Mouse (Mus musculus): Measurements from ENCODE around the gene Gstm3. TPM values are rescaled to one million over a fixed set of nuclear protein-coding genes. Genes with fewer than 3 reads are reported as not detected.
A peak's percentile ranks its signal among the peaks of the same experiment; 100 is the strongest.
"Not testable (repeated sequence)": the region's sequence is repeated elsewhere in the genome, so short reads cannot be mapped to it uniquely, and the experiment has no call there.

The Gstm3 gene
- total RNA-seq (2017), result not detected in 3 replicates

DNA sequence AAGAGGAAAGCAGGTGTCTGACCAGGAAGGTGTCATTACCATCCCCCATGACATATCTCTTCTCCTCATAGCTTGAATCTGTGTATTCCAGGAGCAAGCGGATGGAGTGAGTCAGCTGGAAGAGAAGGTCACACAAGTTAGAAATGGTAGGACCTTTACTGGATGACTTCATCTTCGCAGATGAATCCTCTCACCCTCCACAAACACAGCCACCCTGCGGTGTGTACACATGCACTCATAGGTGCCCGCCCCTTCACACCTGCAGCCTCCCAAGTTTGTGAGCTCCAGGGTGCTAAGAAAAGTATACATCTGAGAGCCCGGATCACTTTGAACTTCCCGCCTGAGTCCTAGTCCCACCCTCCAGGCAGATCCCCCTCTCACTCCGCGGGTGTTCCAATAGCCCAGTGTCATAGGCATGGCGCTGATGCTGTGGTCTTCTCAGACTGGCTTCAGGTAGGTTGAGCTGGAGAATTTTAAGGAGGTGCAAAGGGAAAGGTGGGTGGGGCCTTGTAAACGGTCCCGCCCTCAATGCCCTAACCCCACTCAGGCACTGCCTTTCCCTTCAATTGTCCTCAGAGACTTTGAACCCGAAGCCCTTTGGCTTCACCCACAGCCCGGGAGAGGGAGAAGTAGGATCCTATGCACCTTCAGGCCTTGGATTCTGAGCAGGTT lies at the start of gene Gstm3:
Gene Gstm3, minus strand, starts transcription at position 560 of the 672 bp plus-strand sequence.
- no peak for ATAC-seq (replicated peaks; ENCODE audit: insufficient number of reproducible peaks, low FRiP score, low TSS enrichment, poor library complexity, severe bottlenecking)

DNA sequence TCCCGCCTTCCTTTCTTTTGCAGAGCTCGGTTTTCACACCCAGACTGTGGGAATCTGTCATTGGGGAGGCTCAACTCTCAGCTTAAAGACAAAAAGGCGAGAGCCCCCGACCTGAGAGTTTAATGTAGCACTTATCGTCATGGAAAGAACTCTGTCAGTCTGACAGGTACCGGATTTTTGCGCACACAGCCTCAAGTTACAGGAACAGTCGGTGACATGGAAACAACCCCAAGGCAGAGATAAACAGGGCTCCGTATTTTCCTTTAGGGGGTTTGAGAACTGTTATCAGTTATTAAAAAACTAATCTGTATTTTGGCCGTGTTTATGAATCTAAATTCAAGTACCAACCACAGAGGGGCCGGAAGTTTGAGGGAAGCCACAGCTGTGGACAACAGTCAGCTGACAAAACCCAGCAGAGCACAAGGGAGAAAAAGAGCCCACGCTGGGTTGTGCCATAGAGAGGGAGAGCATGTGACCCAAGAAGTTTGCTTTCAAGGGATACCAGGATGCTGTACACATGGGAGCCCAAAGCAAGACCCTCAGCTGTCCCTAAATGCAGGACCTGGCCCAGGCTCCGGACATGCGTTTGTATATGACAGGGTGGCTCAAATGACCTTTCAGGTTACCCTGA lies 49.2 kb upstream of the Gstm3 start:
- ATAC-seq (replicated peaks; ENCODE audit: insufficient number of reproducible peaks, low FRiP score, low TSS enrichment, poor library complexity, severe bottlenecking), result no peak

DNA sequence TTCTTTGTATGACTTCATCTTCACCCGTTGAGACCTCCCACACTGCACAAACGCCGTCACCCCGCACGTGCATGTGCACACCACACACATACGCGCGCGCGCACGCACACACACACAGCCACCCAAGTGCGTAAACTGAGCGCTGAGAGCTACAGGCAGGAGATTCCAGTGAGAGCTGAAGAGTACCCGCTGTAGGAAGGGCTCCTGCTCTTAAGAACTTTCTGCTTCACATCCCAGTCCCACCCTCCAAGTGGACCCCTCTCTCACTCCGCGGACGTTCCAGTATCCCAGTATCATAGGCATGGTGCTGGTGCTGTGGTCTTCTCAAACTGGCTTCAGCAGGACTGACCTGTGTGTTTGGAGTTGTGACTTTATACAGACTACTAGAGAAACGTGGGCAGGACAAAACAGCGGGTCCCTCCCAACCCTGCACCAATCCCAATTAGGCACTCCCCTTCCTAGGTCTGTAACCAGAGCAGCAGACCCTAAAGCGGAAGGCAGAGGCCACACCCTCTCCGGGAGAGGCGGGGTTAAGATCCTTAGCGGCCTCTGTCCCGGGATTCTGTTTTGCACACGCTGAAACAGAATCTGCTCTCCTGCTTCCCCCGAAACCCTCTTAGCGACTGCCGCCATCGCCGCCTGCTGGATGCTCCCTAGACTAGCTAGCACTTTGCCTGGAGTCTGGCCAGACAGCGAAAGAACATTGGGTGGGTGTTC lies 48.5 kb upstream of the Gstm3 start, which contains the start of gene Gstm1:
Gene Gstm1, minus strand, starts transcription at position 501 of the 717 bp plus-strand sequence.
- ATAC-seq (replicated peaks; ENCODE audit: insufficient number of reproducible peaks, low FRiP score, low TSS enrichment, poor library complexity, severe bottlenecking), result peak; percentile 84

DNA sequence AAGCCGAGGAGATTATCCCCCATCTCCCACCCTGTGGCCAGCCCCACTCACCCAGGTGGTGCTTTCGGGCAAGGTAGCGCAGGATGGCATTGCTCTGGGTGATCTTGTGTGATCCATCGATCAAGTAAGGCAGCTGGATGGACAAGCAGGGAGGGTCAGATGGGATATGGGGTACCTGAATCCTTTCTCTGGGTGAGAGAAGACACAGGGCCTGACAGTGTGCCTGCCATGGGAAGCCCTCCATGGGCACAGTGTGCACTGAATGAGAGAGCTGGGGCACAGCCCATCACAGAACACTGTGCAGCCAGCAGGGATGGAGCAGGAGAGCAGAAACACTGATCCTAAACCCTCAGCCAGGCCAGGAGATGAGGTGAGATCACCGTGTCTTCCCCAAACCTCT lies 47.4 kb upstream of the Gstm3 start:
- ATAC-seq (replicated peaks; ENCODE audit: insufficient number of reproducible peaks, low FRiP score, low TSS enrichment, poor library complexity, severe bottlenecking), result not testable (repeated sequence)

DNA sequence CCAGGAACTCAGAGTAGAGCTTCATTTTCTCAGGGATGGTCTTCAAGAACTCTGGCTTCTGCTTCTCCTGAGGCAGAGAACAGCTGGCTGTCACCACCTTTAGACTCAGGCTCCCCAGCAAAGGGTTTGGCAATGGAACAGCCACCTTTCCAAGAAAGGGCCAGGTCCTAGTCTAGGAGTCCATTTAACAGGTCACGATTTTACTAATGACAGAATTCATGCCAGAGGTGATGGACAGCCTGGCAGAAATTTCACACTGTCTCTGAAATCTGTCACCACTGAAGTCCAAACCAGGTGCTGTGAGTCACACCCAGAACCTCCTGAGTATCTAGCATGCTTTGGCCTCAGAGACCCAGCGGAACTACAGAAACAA lies 45.9 kb upstream of the Gstm3 start:
- no peak for ATAC-seq (replicated peaks; ENCODE audit: insufficient number of reproducible peaks, low FRiP score, low TSS enrichment, poor library complexity, severe bottlenecking)

DNA sequence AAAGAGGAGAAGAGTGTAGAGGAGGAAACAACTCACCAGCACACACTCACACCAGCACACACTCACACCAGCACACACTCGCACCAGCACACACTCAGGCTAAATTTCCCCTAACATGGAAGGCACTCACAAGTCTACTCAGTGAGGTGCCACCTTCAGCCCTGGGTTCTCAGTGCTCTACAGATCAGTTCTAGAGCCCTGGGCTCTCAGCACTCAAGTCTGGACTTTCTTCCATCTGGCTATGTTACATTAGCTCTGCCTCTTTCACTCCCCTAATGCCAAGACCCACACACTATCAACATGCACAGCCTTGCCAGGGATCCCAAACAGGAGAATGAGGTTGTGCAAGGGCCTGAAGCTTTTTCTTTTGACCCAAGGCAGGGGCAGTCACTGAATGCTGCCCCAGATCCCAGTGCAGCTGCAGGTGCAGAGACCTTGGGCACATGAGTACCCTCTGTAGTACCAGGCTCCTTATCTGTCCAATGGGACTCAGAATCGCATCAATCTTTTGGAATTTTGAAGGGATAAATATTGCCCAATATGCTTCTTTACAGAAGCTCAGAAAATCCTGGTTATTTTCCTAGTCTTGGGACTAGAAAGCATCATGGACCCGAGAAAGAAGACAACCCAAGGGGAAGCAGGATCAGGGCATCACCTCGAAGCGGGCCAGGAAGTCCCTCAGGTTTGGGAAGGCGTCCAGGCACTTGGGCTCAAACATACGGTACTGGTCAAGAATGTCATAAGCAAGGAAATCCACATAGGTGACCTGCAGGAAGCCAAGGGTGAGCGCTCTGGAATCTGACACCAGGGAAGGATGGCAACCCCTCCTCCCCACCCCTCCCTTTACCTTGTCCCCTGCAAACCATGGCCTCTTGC lies 45.3 kb upstream of the Gstm3 start:
- no peak for ATAC-seq (replicated peaks; ENCODE audit: insufficient number of reproducible peaks, low FRiP score, low TSS enrichment, poor library complexity, severe bottlenecking)

DNA sequence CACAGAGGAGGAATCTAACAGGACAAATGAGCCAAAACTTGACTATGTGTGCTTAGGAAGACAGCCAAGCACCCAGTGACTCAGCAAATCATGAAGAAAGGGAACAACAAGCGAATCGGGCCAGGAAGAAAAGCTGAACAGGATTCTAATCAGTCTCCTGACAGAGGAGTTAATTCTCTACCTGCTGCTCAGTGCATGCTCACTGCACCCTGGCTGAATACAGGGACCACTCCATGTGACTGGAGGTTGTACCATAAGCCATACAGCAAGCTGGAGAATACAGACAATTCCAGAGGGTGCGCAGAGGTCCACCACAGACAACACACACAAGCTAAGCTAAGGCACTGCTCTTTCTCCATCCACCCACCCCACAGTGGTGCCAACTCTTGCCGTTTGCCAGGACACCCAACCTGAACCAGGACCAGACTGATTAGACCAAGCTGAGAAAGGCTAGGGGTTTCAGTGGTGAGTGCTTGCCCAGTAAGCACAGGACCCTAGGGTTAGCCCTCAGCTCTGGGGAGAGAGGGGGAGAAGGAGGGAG lies 44.3 kb upstream of the Gstm3 start:
- no peak for ATAC-seq (replicated peaks; ENCODE audit: insufficient number of reproducible peaks, low FRiP score, low TSS enrichment, poor library complexity, severe bottlenecking)

DNA sequence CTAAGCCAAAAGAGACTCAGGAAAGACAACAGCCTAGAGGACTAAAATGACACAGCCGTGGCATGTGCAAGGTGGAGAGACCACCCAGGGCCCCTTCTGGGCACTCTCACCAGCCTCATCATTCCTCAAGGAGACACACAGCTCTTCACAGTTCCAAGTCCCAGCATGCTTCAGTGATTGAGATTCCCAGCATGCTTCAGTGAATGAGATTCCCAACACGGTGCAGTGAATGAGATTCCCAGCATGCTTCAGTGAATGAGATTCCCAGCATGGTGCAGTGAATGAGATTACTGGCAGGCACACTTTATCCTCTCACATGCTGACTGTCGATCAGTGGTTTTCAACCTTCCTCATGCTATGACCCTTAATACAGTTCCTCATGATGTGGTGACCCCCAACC lies 42.5 kb upstream of the Gstm3 start:
- no peak for ATAC-seq (replicated peaks; ENCODE audit: insufficient number of reproducible peaks, low FRiP score, low TSS enrichment, poor library complexity, severe bottlenecking)

DNA sequence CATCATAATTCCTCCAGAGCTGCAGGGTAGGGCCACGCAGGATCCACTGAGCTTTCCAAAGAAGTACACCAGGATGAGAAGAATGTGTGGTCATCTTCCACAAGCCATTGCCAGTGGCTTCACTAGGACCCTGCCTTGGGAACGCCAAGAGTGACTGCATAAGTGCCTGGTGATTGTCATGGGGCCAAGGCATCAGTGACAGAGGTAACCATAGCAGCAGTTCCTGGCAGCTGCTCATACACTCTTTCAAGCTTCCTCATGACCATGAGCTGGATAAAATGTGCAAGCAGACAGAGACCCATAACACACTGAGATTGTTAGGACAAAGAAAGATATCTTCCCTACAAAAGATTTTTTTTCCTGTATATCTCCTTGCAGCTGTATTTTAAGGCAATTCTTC lies 41.2 kb upstream of the Gstm3 start:
- no peak for ATAC-seq (replicated peaks; ENCODE audit: insufficient number of reproducible peaks, low FRiP score, low TSS enrichment, poor library complexity, severe bottlenecking)

DNA sequence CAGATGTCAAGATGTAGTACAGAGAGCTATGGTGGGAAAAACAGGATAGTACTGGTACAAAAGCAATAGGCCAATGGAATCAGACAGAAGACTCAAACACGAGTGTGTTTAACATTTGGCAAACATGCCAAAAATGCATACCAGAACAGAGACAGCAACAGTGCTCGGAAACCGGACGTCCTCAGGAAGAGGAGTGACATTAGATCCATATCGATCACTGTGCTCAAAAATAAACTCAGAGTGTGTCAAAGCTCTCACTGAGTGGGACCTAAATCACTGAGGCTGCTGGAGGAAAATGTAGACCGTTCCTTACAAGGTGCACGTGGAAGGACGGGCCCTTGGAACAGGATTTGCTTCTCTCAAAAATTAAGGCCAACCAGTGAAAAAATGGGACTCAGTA lies 32.9 kb upstream of the Gstm3 start:
- ATAC-seq (replicated peaks; ENCODE audit: insufficient number of reproducible peaks, low FRiP score, low TSS enrichment, poor library complexity, severe bottlenecking), result no peak

DNA sequence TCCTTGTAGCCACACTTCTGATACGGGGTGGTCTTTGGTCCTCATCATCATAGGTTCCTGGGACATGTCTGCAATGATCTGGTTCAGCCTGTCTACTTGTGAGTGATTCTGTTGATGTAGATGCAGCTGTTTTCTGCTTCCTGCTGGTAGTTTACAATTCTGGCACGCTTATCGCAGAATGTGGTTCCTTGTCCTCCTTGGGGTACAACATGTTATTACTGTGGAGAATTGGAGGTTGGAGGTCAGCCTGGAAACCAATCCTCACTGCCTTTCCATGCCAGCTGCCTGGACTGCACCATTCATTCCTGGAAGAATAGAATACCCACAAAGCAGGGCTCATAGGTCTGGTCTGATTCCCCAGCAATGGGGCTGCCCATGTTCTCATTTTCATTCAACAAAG lies 30.4 kb upstream of the Gstm3 start:
- ATAC-seq (replicated peaks; ENCODE audit: insufficient number of reproducible peaks, low FRiP score, low TSS enrichment, poor library complexity, severe bottlenecking), result no peak

DNA sequence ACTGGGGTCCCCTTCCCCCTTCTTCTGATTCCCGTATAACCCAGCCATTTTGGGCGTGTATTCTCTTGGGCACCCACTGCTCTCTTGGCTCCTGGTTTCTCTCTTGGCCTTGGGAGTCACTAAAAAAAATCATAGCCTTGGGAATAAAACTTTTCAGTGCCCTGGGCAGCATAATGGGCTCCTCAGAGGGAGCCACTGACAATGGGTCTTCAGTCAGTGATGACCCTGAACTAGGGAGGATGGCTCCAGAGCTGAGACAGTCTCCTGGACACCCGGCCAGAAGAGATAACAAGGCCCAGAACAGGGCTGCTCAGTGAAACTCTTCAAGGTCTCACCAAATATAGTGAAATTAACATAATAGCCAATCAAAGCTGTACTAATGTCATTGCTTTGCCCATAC lies 29.5 kb upstream of the Gstm3 start:
- no peak for ATAC-seq (replicated peaks; ENCODE audit: insufficient number of reproducible peaks, low FRiP score, low TSS enrichment, poor library complexity, severe bottlenecking)

DNA sequence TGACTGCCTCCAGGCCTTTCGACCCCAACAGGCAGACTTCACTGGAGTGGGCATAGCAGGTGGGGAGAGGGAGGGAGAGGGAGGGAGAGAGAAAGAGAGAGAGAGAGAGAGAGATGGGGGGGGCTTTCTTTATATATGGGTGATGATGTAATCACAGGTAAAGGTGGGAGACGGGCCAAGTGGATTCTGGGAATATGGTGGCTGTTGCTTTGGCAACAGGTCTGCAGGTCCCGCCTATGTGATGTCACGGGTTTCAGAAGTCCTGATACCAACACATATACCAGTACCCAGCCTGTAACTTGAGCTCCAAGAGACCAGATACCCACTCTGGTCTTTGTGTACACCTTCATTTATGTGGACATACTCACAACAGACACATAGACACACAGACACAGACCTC lies 27.5 kb upstream of the Gstm3 start:
- no peak for ATAC-seq (replicated peaks; ENCODE audit: insufficient number of reproducible peaks, low FRiP score, low TSS enrichment, poor library complexity, severe bottlenecking)

DNA sequence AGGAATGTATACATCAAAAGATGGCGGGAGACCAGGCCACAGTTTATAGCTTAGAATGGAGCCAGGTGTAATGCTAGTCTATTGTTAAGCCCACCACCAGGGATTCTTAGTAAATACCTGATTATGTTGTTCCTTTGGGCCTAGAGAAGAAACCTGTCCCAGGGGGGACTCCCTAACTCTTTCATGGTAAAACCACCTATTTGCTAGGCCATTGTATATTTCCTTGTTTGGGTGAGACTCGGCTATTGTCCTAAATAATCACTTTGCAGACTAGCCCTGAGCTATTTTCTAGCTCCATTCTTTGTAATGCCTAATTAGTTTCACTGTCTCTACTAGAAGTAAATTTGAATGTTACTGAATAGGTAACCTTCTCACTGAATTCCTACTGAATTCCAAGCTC lies 26.9 kb upstream of the Gstm3 start:
- ATAC-seq (replicated peaks; ENCODE audit: insufficient number of reproducible peaks, low FRiP score, low TSS enrichment, poor library complexity, severe bottlenecking), result not testable (repeated sequence)

DNA sequence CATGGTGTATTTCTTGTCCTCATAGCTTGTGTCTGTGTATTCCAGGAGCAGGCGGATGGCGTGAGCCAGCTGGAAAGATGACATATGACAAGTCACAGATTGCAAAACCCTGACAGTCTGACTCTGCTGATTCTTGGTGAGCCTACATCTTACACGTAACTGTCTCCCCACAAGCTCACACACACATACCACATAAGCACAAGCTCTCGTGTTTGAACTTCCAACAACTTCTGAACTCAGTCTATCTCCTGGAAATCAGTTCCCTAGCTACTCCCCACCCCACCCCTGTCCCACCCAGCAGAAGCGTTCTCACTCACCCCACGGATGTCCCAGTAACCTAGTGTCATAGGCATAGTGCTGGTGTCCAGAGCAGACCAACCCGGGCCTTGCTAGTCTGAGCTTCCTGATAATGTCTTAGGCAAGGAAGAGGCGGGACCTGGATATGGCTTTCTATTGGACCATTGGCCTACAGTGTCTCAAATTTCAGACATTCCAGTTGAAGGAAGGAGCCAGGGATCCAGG lies 17.0 kb upstream of the Gstm3 start, which contains the start of gene Gstm2:
Gene Gstm2, minus strand, starts transcription at position 413 of the 522 bp plus-strand sequence.
- no peak for ATAC-seq (replicated peaks; ENCODE audit: insufficient number of reproducible peaks, low FRiP score, low TSS enrichment, poor library complexity, severe bottlenecking)

DNA sequence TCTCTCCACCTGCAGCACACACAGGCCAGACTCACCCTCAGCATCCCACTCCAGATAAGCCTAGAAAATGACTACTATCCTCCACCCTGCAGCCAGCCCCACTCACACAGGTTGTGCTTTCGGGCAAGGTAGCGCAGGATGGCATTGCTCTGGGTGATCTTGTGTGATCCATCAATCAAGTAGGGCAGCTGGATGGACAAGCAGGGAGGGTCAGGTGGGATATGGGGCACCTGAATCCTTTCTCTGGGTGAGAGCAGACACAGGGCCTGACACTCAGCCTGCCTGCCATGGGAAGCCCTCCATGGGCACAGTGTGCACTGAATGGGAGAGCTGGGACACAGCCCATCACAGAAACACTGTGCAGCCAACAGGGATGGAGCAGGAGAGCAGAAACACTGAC lies 16.1 kb upstream of the Gstm3 start:
- ATAC-seq (replicated peaks; ENCODE audit: insufficient number of reproducible peaks, low FRiP score, low TSS enrichment, poor library complexity, severe bottlenecking), result not testable (repeated sequence)

DNA sequence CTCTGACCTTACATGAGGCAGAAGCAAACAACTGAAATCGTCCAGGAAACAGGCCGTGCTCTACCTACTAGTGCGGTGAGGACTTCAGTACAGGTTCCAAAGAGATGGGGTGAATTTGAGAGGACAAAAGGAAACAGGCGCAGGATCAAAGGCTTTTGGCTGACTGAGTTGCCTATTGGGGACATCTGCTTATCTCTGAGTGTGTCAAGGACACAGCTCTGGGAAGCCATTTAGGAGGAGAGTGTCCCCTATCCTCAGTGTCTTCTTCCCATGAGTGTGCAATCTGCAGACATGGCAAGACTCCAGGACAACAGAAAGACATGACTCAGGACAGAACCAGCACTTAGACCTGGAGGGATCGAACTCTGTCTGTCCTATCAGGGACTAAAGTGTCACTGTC lies 15.4 kb upstream of the Gstm3 start:
- no peak for ATAC-seq (replicated peaks; ENCODE audit: insufficient number of reproducible peaks, low FRiP score, low TSS enrichment, poor library complexity, severe bottlenecking)

DNA sequence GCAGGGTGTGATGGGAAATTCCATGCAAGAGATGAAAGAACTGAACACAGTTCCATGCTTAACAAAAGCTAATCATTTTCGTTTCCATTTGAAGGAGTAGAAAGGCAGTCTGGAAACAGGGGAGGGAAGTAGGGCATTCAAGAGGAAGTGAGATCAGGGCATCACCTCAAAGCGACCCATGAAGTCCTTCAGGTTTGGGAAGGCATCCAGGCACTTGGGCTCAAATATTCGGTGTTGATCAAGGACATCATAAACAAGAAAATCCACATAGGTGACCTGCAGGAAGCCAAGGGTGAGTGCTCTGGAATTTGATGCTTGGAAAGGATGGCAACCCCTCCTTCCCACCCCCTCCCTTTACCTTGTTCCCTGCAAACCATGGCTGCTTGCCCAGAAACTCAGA lies 14.7 kb upstream of the Gstm3 start:
- no peak for ATAC-seq (replicated peaks; ENCODE audit: insufficient number of reproducible peaks, low FRiP score, low TSS enrichment, poor library complexity, severe bottlenecking)

DNA sequence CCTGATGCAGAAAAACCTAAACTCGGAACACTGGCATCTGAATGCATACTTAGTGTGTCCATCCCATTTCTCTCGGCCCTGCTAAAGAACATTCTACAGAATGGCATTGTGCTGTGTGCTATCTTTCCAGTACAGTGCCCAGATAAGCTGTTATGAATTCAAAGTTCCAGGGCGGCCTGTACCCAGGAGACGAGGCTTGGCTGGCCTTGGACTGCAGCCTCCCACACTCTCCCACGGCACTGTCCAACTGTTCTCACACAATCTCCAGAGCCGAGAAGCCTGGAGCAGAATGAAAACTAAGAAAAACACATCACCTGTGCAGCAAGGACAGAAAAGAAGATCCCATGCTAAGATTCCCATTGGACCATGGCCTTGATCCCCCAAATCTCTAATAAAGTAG lies 13.6 kb upstream of the Gstm3 start:
- ATAC-seq (replicated peaks; ENCODE audit: insufficient number of reproducible peaks, low FRiP score, low TSS enrichment, poor library complexity, severe bottlenecking), result no peak

Data from monocyte, adult 5-6 weeks (primary cell).